Mouse (Mus musculus) brain, adult 2 months (tissue): Measurements from ENCODE around the gene Sp6.

Experiments used
- DNase-seq: peaks from one replicate; pipeline ENCODE4 v3.0.0; 2011; ENCODE audit warnings: low read depth, low spot score

The Sp6 gene

GRCm38 (mm10) chr11:97063274-97063920 is 50.2 kb downstream of the Sp6 start:
- peak; percentile 87 for DNase-seq

DNA sequence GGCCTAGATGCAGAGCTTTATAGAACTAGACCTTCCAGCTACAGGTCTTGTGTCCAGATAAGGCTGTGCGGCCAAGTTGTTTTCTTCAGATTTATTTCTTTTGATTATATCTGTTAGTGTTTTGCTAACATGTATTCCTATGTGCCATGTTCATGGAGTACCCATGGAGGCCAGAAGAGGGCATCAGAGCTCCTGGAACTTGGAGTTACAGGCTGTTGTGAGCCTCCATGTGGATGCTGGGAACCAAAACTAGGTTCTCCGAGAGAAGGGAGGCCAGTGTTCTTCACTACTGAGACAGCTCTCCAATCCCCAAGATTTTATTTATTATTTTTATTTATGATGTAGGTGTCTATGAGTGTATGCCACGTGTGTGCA is 50.7 kb downstream of the Sp6 start:
- DNase-seq, result no peak

DNA sequence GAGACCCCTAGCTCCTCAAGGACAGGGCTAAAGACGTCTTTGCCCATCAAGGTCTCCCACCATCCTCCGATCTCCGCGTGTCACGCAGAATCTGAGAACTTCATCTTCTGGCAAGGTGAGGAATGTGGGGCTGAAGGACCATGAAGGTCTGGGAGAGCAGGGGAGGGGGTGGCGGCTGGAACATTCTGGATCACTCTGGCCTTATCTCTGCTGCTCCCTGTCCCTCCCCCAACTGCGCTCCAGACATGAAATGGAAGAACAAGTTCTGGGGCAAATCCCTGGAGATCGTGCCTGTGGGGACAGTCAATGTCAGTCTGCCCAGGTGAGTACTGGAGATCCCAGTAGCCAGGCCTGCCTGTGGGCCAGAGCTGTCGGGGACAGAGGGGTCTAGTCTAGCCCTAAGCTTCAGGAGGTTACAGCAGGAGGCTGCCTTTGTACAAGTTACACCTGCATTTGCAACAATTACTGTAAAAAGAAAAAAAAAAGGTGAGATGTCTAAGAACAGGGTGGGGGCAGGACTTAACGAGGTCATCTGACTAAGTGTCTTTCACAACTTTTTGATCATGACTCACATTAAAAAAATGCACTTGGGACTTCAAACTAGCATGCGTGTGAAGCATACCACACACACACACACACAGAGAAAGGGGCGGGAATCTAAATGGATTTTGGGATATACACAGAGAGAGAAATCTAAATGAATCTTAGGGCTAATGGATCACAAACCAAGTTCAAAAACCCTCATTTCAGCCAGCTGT is 52.5 kb downstream of the Sp6 start:
- DNase-seq, result no peak

- no peak for DNase-seq
Measured at GRCm38 (mm10) chr11:97066656-97067360, 53.6 kb downstream of the Sp6 start.

- no peak for DNase-seq
Measured at GRCm38 (mm10) chr11:97069333-97069732, 56.1 kb downstream of the Sp6 start.

GRCm38 (mm10) chr11:97069770-97070169 is 56.6 kb downstream of the Sp6 start:
- no peak for DNase-seq

GRCm38 (mm10) chr11:97071129-97071528 is 57.9 kb downstream of the Sp6 start:
- DNase-seq, result no peak

GRCm38 (mm10) chr11:97072533-97072932 is 59.3 kb downstream of the Sp6 start:
- peak; percentile 85 for DNase-seq

- DNase-seq, result no peak
Measured at GRCm38 (mm10) chr11:97074235-97074634, 61.0 kb downstream of the Sp6 start.
